Mouse (Mus musculus) cerebellum, postnatal 36 days (tissue): ENCODE measurements around the gene Pdxp.

ENCODE experiments used
- DNase-seq, 2 experiments: peaks; one replicate each; pipeline ENCODE4 v3.0.0; 2021 to 2022; ENCODE audit warnings: mixed read lengths in 2 of 2

The Pdxp gene

GRCm38 (mm10) chr15:78899740-78900584, 13.8 kb upstream of the Pdxp start, which contains the start of gene Sh3bp1:
Gene Sh3bp1, plus strand, starts transcription at chr15:78899768.
- DNase-seq, result peak; percentile 39 to 50

GRCm38 (mm10) chr15:78900585-78901421, 12.9 kb upstream of the Pdxp start:
- no peak for DNase-seq

GRCm38 (mm10) chr15:78901422-78901789, 12.3 kb upstream of the Pdxp start:
- DNase-seq, result no peak

GRCm38 (mm10) chr15:78903243-78903642, 10.5 kb upstream of the Pdxp start:
- peak; percentile 84 to 90 for DNase-seq

- DNase-seq, result no peak
Measured at GRCm38 (mm10) chr15:78908399-78908798, 5.3 kb upstream of the Pdxp start.

GRCm38 (mm10) chr15:78908982-78909381, 4.7 kb upstream of the Pdxp start:
- DNase-seq, result no peak

DNA sequence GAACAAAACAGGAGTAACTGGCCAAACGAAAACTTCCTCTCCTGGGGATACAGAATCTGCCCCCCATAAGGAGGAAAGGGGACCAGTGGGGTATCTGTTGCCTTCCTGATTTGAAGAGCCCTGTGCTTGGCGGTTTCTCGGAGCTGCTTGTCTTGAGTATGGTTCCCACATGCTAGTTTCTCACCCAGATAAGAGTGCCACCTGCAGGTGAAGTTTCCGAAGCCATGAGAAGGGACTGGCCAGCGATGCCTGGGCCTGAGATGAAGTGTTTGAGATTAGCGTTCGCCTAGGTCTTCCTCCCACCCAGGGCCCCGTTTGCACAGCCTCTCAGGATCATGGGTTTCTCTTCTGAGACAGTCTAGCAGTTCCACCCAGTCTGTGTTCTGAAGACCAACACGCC, 1.7 kb upstream of the Pdxp start:
- DNase-seq, result peak; percentile 54 to 59

- DNase-seq, result peak; percentile 67 to 71
Measured at GRCm38 (mm10) chr15:78914091-78914822, 538 bp downstream of the Pdxp start.

DNA sequence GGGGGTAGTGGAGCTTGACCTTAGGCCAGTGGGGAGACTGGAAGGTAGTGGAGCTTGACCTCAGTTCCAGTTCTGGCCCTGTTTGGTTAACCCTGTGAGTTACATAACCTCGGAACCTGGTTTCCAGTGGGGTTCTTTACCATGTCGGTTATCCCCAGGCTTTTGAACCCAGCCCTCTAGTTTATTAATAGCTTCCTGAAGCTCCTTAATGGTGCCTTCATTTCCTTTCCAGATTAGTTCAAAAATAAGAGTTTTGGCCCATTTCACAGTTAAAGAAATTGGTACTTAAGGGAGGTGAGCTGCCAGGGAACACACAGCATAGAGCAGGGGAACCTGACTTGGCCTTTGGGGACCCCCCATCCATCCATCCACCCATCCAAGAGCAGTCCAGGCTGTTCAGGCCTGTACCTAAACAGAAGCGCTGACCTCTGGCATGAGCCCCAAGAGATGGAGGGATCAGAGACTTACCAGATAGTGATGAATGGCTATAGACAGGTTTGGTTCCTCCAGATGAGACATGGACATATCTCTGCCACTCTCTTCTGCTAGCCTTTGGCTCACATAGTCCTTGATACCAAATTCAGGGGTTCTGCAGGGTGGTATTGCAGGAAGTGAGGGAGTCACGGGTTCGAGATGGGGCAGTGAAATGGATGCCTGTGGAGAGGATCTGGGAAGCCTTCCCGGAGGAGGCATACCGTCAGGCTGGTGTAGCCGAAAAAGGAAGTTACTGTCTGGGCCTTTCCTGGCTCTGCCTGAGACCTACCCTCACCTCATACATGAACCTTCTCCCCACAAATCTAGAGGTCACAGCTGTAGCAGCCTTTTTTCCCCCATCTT, 1.3 kb downstream of the Pdxp start:
- DNase-seq, result peak in 1 of 2 experiments; percentile 35

DNA sequence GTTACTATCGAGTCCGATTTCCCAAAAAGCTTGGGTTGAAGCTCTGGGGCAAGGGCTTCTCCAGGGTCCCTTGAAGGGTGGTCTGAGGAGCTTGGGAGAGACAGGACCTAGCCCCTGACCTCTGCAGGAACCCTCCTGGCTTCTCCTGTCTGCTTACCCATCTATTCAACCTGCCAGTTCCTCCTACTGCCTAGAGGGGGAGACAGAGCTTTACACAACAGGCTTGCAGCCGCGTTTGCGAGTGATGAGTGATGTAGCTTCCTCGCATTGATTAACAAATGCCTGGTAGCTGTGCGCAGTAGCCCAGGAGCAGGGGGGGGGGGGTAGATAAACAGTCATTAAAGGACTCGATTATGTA, 1.9 kb downstream of the Pdxp start:
- DNase-seq, result peak; percentile 74 to 78

DNA sequence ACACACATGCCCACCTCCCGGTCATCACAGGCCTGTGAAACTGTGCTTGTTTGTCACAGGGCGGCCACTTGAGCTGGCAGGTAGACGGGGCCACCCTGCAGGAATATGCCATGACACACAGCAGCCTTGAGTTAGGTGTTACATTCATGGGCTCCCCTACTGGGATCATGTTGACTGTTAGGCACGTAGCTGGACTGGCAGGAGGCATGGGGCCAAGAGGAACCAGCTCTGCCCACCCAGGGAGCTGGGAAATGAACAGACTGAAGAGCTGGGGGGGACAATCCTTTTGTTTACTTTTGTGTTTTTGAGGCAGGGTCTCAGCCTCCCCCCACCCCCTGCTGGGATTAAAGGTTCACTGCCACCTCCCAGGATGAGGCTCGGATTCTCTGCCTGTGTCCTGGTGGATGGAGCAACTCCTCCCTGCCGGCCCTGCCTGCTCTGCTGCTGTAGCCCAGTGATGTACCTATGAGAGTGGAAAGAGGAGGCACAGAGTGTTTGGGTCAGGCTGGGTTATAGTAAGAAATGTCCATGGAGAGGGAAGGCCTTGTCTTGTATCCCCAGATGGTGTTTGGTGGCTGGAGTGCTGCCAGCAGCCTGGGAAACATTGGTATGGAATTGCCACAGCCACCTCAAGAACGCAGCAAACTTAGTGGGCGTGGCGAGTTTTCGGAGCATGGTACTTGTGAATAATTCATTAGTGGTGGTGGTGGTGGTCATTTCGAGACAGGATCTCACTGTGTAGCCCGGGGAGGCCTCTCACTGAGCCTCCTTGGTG, 2.5 kb downstream of the Pdxp start:
- peak; percentile 63 to 68 for DNase-seq

DNA sequence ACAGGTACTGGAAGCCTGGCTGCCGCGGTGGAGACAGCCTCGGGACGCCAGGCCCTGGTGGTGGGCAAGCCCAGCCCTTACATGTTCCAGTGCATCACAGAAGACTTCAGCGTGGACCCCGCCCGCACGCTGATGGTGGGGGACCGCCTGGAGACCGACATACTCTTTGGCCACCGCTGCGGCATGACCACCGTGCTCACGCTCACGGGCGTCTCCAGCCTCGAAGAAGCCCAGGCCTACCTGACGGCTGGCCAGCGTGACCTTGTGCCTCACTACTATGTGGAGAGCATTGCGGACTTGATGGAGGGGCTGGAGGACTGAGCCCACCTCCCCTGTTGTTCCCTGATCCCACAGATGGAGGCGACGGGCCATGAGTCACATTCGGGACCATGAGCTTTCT, 4.4 kb downstream of the Pdxp start:
- no peak for DNase-seq

DNA sequence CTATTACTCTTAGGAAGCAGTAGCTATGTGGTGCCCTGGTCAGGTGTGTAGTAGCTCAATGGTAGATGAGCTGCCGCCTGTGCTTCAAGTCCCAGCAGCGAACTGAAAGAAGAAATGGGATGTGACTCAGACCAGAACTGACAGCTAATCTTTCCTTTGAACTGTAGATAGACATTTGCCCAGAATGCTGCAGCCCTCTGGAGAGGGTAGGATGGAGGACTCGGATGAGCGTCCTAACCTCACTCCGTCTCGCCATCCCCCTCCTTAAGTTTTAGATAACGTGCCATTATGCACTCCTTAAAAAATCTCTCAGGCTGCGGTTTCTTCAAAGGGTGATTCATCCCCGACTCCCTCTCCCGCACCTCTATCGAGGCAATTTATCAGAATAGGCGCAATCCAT, 6.2 kb downstream of the Pdxp start:
- no peak for DNase-seq

- DNase-seq, result no peak
Measured at GRCm38 (mm10) chr15:78922700-78923099, 9.0 kb downstream of the Pdxp start.

- DNase-seq, result no peak
Measured at GRCm38 (mm10) chr15:78923585-78923984, 9.9 kb downstream of the Pdxp start.

- no peak for DNase-seq
Measured at GRCm38 (mm10) chr15:78925129-78925528, 11.4 kb downstream of the Pdxp start.

DNA sequence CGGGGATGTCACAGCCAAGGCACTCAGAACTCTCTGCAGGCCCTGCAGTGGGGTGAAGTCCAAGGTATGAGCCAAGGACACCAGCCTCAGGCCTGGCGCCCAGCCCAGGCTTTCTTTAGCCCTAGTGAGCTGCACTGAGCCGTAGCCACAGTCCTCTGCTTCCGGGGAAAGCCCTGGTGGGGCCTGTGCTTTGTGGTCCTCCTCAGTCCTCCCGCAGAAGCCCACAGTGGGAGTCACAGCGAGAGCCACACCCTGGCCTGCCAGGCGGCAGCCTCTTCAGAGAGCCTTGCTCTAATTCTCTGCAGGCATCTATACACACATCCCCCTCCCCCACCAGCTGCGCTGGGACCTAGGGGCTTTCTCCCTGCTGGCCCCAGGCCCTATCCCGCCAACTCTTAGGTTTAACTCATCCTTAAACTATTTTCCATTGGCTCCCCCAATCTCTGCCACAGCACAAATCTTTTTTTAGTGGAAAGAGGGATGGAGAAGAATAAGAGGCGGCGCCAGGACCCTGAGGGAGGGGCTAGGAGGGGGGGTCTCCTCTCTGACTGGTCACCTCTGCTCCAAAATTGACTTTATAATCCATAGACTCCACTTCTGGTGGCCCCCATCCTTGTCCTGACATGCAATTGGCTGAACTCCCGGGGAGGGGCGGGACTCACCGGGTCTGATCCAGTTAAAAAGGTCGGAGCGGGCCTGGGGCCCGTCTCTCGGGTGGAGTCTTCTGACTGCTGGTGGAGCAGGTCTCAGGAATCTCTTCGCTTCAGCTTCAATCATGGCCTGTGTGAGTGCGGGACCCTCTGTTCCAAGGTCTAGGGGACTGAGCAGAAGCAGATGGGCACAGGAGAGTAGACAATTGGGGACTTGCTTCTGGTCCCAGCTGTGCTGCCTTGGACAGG, 12.6 kb downstream of the Pdxp start, which contains the start of gene Lgals1:
TSS of gene Lgals1 (plus strand) at position 705 of the 899 bp plus-strand sequence.
- peak; percentile 78 to 80 for DNase-seq

GRCm38 (mm10) chr15:78927021-78927787, 13.5 kb downstream of the Pdxp start:
- peak in 1 of 2 experiments; percentile 49 for DNase-seq

GRCm38 (mm10) chr15:78927788-78928457, 14.2 kb downstream of the Pdxp start:
- DNase-seq, result no peak
